Mouse (Mus musculus) intestine, embryonic 16.5 days (tissue): ENCODE measurements around the gene Atxn7l3. TPM values are rescaled to one million over a fixed set of nuclear protein-coding genes. Genes with fewer than 3 reads are reported as not detected.

Experiments
- ATAC-seq: fragments of 200-750 bp; cut with Nextera tagmentation; 2 replicates; pipeline ENCODE4 v1.8.0; 2017; ENCODE audit warnings: moderate TSS enrichment, moderate library complexity
- H3K27ac ChIP-seq: fragments of 300-500 bp; sonication (generic); 2 replicates; pipeline ENCODE4 v1.5.1; 2014; ENCODE audit warnings: mild to moderate bottlenecking, low read length
- H3K27me3 ChIP-seq: fragments of 300-500 bp; sonication (generic); replicated peaks from 2 replicates; pipeline ENCODE4 v1.6.1; 2014; ENCODE audit warnings: low read length, control low read depth, mixed read lengths; ENCODE audit not compliant: control insufficient read depth, insufficient read depth
- H3K36me3 ChIP-seq: fragments of 300-500 bp; sonication (generic); 2 replicates; pipeline ENCODE4 v1.6.1; 2014; ENCODE audit warnings: low read length, control low read depth; ENCODE audit not compliant: control insufficient read depth, insufficient read depth
- H3K4me1 ChIP-seq: fragments of 300-500 bp; sonication (generic); 2 replicates; pipeline ENCODE4 v1.6.1; 2014; ENCODE audit warnings: low read length, control low read depth, mixed read lengths; ENCODE audit not compliant: control insufficient read depth, insufficient read depth
- H3K4me2 ChIP-seq: fragments of 300-500 bp; sonication (generic); 2 replicates; pipeline ENCODE4 v1.6.1; 2014; ENCODE audit warnings: low read depth, low read length, control low read depth
- H3K4me3 ChIP-seq: fragments of 300-500 bp; sonication (generic); 2 replicates; pipeline ENCODE4 v1.5.1; 2014; ENCODE audit warnings: mild to moderate bottlenecking, low read length
- H3K9ac ChIP-seq: fragments of 300-500 bp; sonication (generic); 2 replicates; pipeline ENCODE4 v1.6.1; 2014; ENCODE audit warnings: low read depth, low read length
- H3K9me3 ChIP-seq: fragments of 300-500 bp; sonication (generic); 2 replicates; pipeline ENCODE4 v1.6.1; 2016; ENCODE audit warnings: low read length, control low read depth; ENCODE audit not compliant: control insufficient read depth
- WGBS: fragments of 180-500 bp; shearing (Covaris S2); extraction: QIAGEN DNeasy Blood & Tissue Kit; methylation state at CpG from one replicate; pipeline ENCODE4 v1.1.7; 2014; 5-methylcytosine and 5-hydroxymethylcytosine counted together
- polyA plus RNA-seq: library from polyadenylated mRNA; unstranded; fragments of >200 nt; fragmentation: Nextera tagmentation; extraction: Ambion mirVana; gene quantifications from 2 replicates; pipeline ENCODE4 v1.2.1, GENCODE M21; 2015

Atxn7l3 gene
- polyA plus RNA-seq, 1 experiment from 2014 or later = 8.8 TPM

- Histone ChIP-seq H3K27me3 (no peaks in the 10 kb centered on the region), H3K4me1 (peaks cover 4% of the 10 kb centered on the region; the same call in 1 of the 2 replicates), H3K4me3 (no peak overlapping the region), H3K36me3 (no peaks in the 10 kb centered on the region), H3K9ac (no peak overlapping the region), H3K27ac (no peak overlapping the region), H3K9me3 (no peaks in the 10 kb centered on the region), H3K4me2 (no peak overlapping the region)
- no peak for ATAC-seq
- WGBS = 32% methylated on average over 9 of the region's 9 CpGs
Measured at GRCm38 (mm10) chr11:102334973-102335700, 38.7 kb upstream of the Atxn7l3 start.

GRCm38 (mm10) chr11:102334010-102334409, 37.6 kb upstream of the Atxn7l3 start:
- ATAC-seq = no peak
- no peaks in the 10 kb centered on the region for H3K36me3 ChIP-seq
- H3K9me3 ChIP-seq = no peaks in the 10 kb centered on the region

GRCm38 (mm10) chr11:102333061-102333460, 36.6 kb upstream of the Atxn7l3 start:
- H3K36me3 ChIP-seq = no peaks in the 10 kb centered on the region
- no peaks in the 10 kb centered on the region for H3K9me3 ChIP-seq
- no peak for ATAC-seq
- H3K27ac ChIP-seq = no peak overlapping the region
- no peak overlapping the region for H3K9ac ChIP-seq
- H3K4me3 ChIP-seq = no peak overlapping the region
- H3K4me2 ChIP-seq = no peak overlapping the region
- H3K27me3 ChIP-seq = no peaks in the 10 kb centered on the region
- peaks cover 4% of the 10 kb centered on the region; the same call in 1 of the 2 replicates for H3K4me1 ChIP-seq

More at GRCm38 (mm10) chr11:102334010-102334409, 37.6 kb upstream of the Atxn7l3 start:
- H3K4me3 ChIP-seq = no peak overlapping the region
- WGBS = 57% methylated on average over 4 of the region's 4 CpGs
- no peak overlapping the region for H3K9ac ChIP-seq
- no peak overlapping the region for H3K4me2 ChIP-seq
- H3K27me3 ChIP-seq = no peaks in the 10 kb centered on the region
- H3K4me1 ChIP-seq = peaks cover 4% of the 10 kb centered on the region; the same call in 1 of the 2 replicates
- no peak overlapping the region for H3K27ac ChIP-seq

- 62% methylated on average over 4 of the region's 4 CpGs for WGBS
Measured at GRCm38 (mm10) chr11:102331806-102332205, 35.4 kb upstream of the Atxn7l3 start.

GRCm38 (mm10) chr11:102330039-102330438, 33.6 kb upstream of the Atxn7l3 start:
- Histone ChIP-seq H3K36me3 (no peaks in the 10 kb centered on the region), H3K27ac (no peak overlapping the region), H3K9me3 (no peaks in the 10 kb centered on the region), H3K4me2 (no peak overlapping the region), H3K9ac (no peak overlapping the region), H3K4me1 (peaks cover 1% of the 10 kb centered on the region; the same call in 1 of the 2 replicates), H3K27me3 (no peaks in the 10 kb centered on the region), H3K4me3 (no peak overlapping the region)
- ATAC-seq = no peak
- 69% methylated on average over 3 of the region's 3 CpGs for WGBS

More at GRCm38 (mm10) chr11:102331806-102332205, 35.4 kb upstream of the Atxn7l3 start:
- no peak overlapping the region for H3K9ac ChIP-seq
- peaks cover 4% of the 10 kb centered on the region; the same call in 1 of the 2 replicates for H3K4me1 ChIP-seq
- no peak overlapping the region for H3K4me2 ChIP-seq
- no peaks in the 10 kb centered on the region for H3K9me3 ChIP-seq
- H3K36me3 ChIP-seq = no peaks in the 10 kb centered on the region
- H3K27ac ChIP-seq = no peak overlapping the region
- no peak for ATAC-seq
- no peak overlapping the region for H3K4me3 ChIP-seq
- no peaks in the 10 kb centered on the region for H3K27me3 ChIP-seq

- no peak for ATAC-seq
- H3K4me2 ChIP-seq = no peak overlapping the region
- H3K4me1 ChIP-seq = no peaks in the 10 kb centered on the region
- no peak overlapping the region for H3K9ac ChIP-seq
- no peaks in the 10 kb centered on the region for H3K27me3 ChIP-seq
- H3K4me3 ChIP-seq = no peak overlapping the region
- no peaks in the 10 kb centered on the region for H3K36me3 ChIP-seq
- H3K27ac ChIP-seq = no peak overlapping the region
- H3K9me3 ChIP-seq = no peaks in the 10 kb centered on the region
Measured at GRCm38 (mm10) chr11:102329518-102329917, 33.1 kb upstream of the Atxn7l3 start.

- Histone ChIP-seq H3K9ac (no peak overlapping the region), H3K36me3 (no peaks in the 10 kb centered on the region), H3K27ac (no peak overlapping the region), H3K9me3 (no peaks in the 10 kb centered on the region), H3K4me1 (no peaks in the 10 kb centered on the region), H3K4me2 (no peak overlapping the region), H3K4me3 (no peak overlapping the region), H3K27me3 (no peaks in the 10 kb centered on the region)
- ATAC-seq = no peak
- 79% methylated on average over 7 of the region's 7 CpGs for WGBS
Measured at GRCm38 (mm10) chr11:102327839-102328238, 31.4 kb upstream of the Atxn7l3 start.

- H3K4me3 ChIP-seq = no peak overlapping the region
- ATAC-seq = no peak
- 58% methylated on average over 5 of the region's 5 CpGs for WGBS
Measured at GRCm38 (mm10) chr11:102327250-102327649, 30.8 kb upstream of the Atxn7l3 start.

GRCm38 (mm10) chr11:102323516-102323915, 27.1 kb upstream of the Atxn7l3 start:
- Histone ChIP-seq H3K27ac (no peak overlapping the region), H3K4me1 (peaks cover 3% of the 10 kb centered on the region; the same call in 1 of the 2 replicates), H3K36me3 (no peaks in the 10 kb centered on the region), H3K27me3 (no peaks in the 10 kb centered on the region), H3K4me3 (no peak overlapping the region), H3K4me2 (no peak overlapping the region), H3K9me3 (no peaks in the 10 kb centered on the region), H3K9ac (no peak overlapping the region)
- 73% methylated on average over 1 of the region's 1 CpGs for WGBS
- no peak for ATAC-seq

More at GRCm38 (mm10) chr11:102327250-102327649, 30.8 kb upstream of the Atxn7l3 start:
- Histone ChIP-seq H3K27me3 (no peaks in the 10 kb centered on the region), H3K36me3 (no peaks in the 10 kb centered on the region), H3K27ac (no peak overlapping the region), H3K9ac (no peak overlapping the region), H3K9me3 (no peaks in the 10 kb centered on the region), H3K4me2 (no peak overlapping the region), H3K4me1 (no peaks in the 10 kb centered on the region)
